ENCODE assay signal across 7 mouse cellular contexts in the genomic region with DNA sequence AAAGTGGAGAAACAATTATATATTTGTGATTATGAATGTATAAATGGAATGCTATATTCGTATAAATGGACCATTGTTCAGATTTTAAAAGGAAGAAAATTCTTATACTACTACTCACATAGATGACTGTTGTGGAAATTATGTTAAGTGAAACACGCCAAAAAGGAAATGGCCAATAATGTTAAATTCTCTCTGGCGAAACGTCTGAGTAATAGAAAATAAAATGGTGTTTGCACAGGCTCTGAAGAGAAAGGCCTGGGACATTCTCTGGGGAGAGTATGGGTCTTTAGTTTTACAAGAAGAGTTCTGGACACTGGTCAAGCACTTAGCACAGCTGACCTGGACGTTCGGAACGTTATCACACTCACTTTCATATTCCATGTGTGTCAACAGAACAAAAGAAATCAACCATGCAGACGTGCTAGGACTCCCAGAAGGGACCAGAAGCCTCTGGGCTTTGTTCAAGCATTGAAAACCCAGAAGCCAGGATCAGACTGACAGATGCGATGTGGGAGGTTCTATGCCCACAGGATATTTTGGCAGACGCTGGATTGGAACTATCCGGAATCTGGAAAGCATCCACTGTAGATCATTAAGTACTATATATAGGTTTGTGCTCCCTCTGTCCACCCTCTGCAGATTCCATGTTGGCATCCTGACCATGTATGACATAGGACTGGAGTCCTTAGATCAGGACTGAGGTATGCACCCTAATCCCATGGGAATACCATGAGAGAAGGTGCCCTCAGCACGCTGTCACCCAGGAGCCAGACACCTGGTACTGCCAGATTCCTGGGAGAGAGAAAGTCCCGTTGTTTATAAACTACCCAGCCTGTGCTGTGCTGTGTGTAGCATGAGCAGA.
DNase-seq lines count a peak whose midpoint lies in the region; ATAC-seq lines count a peak whose summit lies in the region.

No protein-coding gene starts in this region.

- no peak overlapping the region for H3K4me3 ChIP-seq in heart, embryonic 13.5 days

- no peak overlapping the region for H3K9ac ChIP-seq in heart, embryonic 13.5 days

- no peak for DNase-seq in heart, adult 9 months (ENCODE audit: low spot score in 2 of 2)
- peak; percentile 91 for DNase-seq in brain, adult 2 months (ENCODE audit: low read depth, low spot score)
- DNase-seq in frontal cortex, postnatal 36 days (ENCODE audit: low spot score in 2 of 2) = peak; percentile 61 to 84
- peak; percentile 52 to 89 for DNase-seq in left cerebral cortex, postnatal 25 days (ENCODE audit: low spot score in 2 of 2)
- DNase-seq in kidney, postnatal 4 days = no peak

- intact Hi-C loops in left cerebral cortex, postnatal 25 days (cut with DNase I) = no loop called here

- peaks cover 8% of the 10 kb centered on the region for H3K4me1 ChIP-seq in heart, embryonic 13.5 days

- H3K27me3 ChIP-seq in heart, embryonic 13.5 days (replicated peaks) = no peaks in the 10 kb centered on the region

- H3K36me3 ChIP-seq in heart, embryonic 13.5 days = no peaks in the 10 kb centered on the region

- WGBS in heart, embryonic 13.5 days = 66% methylated on average over 13 of the region's 13 CpGs

- no peak for ATAC-seq in heart, embryonic 13.5 days (ENCODE audit: extremely low read depth, insufficient number of reproducible peaks, low FRiP score, low TSS enrichment)
- no peak for ATAC-seq in CD4-positive, CD25-positive, alpha-beta regulatory T cell, adult 4 months

- H3K27ac ChIP-seq in heart, embryonic 13.5 days (replicated peaks) = peak overlapping the region; percentile 5; the same call in 1 of the 2 replicates

- H3K9me3 ChIP-seq in heart, embryonic 13.5 days = no peaks in the 10 kb centered on the region

- no peak overlapping the region for H3K4me2 ChIP-seq in heart, embryonic 13.5 days

Comparison
In these comparisons a context has a peak if more than half of its experiments do, and no peak if none do; other contexts are left out.
1. DNase-seq: peak in brain, adult 2 months (single experiment), frontal cortex, postnatal 36 days (2 of 2) and left cerebral cortex, postnatal 25 days (2 of 2); none in heart, adult 9 months (0 of 2) and kidney, postnatal 4 days (0 of 2).